Mouse (Mus musculus) lung, embryonic 15.5 days (tissue): ENCODE measurements around the gene Ctdspl. TPM values are rescaled to one million over a fixed set of nuclear protein-coding genes. Genes with fewer than 3 reads are reported as not detected.
A peak's percentile ranks its signal among the peaks of the same experiment; 100 is the strongest.

Experiments
- ATAC-seq: fragments of 200-750 bp; cut with Nextera tagmentation; 2 replicates; pipeline ENCODE4 v1.8.0; 2017; ENCODE audit warnings: moderate number of reproducible peaks, borderline replicate concordance; ENCODE audit not compliant: low FRiP score, low TSS enrichment; ENCODE audit errors: extremely low read depth
- H3K27ac ChIP-seq: fragments of 300-500 bp; sonication (generic); 2 replicates; pipeline ENCODE4 v1.5.1; 2015; ENCODE audit warnings: moderate library complexity, mild to moderate bottlenecking, inconsistent platforms
- H3K27me3 ChIP-seq: fragments of 300-500 bp; sonication (generic); 2 replicates; pipeline ENCODE4 v1.6.1; 2015; ENCODE audit warnings: inconsistent platforms
- H3K36me3 ChIP-seq: fragments of 300-500 bp; sonication (generic); 2 replicates; pipeline ENCODE4 v1.6.1; 2015; ENCODE audit warnings: inconsistent platforms
- H3K4me1 ChIP-seq: fragments of 300-500 bp; sonication (generic); 2 replicates; pipeline ENCODE4 v1.6.1; 2015; ENCODE audit warnings: inconsistent platforms
- H3K4me2 ChIP-seq: fragments of 300-500 bp; sonication (generic); 2 replicates; pipeline ENCODE4 v1.6.1; 2015; ENCODE audit warnings: inconsistent platforms, mild to moderate bottlenecking, moderate library complexity
- H3K4me3 ChIP-seq: fragments of 300-500 bp; sonication (generic); 2 replicates; pipeline ENCODE4 v1.5.1; 2015; ENCODE audit warnings: mild to moderate bottlenecking, inconsistent platforms
- H3K9ac ChIP-seq: fragments of 300-500 bp; sonication (generic); 2 replicates; pipeline ENCODE4 v1.6.1; 2015; ENCODE audit warnings: inconsistent platforms
- H3K9me3 ChIP-seq: fragments of 300-500 bp; sonication (generic); 2 replicates; pipeline ENCODE4 v1.6.1; 2016; ENCODE audit warnings: inconsistent platforms
- WGBS: fragments of 180-500 bp; shearing (Covaris S2); methylation state at CpG from one replicate; pipeline ENCODE4 v1.1.7; 2015; 5-methylcytosine and 5-hydroxymethylcytosine counted together
- polyA plus RNA-seq: library from polyadenylated mRNA; unstranded; fragments of >200 nt; fragmentation: Nextera tagmentation; extraction: Ambion mirVana; gene quantifications from 2 replicates; pipeline ENCODE4 v1.2.1, GENCODE M21; 2015

Gene Ctdspl
- polyA plus RNA-seq, 1 experiment from 2014 or later, result 22.2 TPM

GRCm38 (mm10) chr9:118952180-118952579 lies 25.9 kb downstream of the Ctdspl start:
- Histone ChIP-seq H3K4me1 (peaks cover 37% of the 10 kb centered on the region), H3K36me3 (no peaks in the 10 kb centered on the region), H3K27me3 (no peaks in the 10 kb centered on the region), H3K4me3 (no peak overlapping the region), H3K27ac (peak overlapping the region; percentile 60), H3K9ac (no peak overlapping the region), H3K9me3 (no peaks in the 10 kb centered on the region), H3K4me2 (no peak overlapping the region)
- WGBS, result 41% methylated on average over 16 of the region's 16 CpGs
- ATAC-seq, result peak; percentile 88

DNA sequence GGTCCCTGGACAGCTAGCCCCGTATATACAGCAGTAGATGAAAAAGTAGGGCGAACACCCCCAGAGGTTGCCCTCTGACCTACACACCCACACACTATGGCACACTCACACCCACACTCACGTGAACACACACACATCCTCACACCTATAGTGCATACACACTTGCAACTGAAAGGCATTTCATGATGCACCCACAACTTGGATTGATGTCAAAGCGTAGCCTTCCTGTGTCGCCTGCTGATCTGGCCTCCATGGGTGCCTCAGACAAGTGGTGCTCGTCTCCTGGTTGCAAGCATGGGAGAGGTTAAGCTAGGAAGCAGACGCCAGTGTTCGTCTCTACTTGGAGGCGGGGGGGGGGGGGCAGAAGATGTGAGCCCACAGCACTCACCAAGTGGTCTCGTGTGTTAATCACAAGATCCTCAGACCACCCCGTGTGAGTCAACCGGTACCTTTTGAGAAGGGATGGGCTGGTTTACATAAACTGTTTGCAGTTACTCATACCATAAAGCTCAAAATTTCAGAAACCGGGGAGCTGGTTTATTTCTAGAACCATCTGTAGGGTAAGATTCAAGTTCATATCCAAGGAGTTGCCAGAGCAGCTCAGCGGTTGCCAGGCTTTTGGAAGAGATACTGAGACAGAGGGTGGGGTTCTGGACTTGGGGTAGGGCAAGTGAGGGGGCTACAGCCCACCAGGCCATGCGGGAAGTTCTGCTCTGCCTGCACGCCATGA lies 27.4 kb downstream of the Ctdspl start:
- no peak overlapping the region for H3K4me2 ChIP-seq
- H3K36me3 ChIP-seq, result no peaks in the 10 kb centered on the region
- no peak overlapping the region for H3K4me3 ChIP-seq
- H3K4me1 ChIP-seq, result peaks cover 35% of the 10 kb centered on the region
- no peak for ATAC-seq
- no peaks in the 10 kb centered on the region for H3K9me3 ChIP-seq
- no peak overlapping the region for H3K27ac ChIP-seq
- H3K27me3 ChIP-seq, result no peaks in the 10 kb centered on the region
- H3K9ac ChIP-seq, result no peak overlapping the region
- 85% methylated on average over 16 of the region's 16 CpGs for WGBS

- no peaks in the 10 kb centered on the region for H3K27me3 ChIP-seq
- WGBS, result 49% methylated on average over 7 of the region's 7 CpGs
- ATAC-seq, result no peak
Observed at GRCm38 (mm10) chr9:118958802-118959201, 32.5 kb downstream of the Ctdspl start.

GRCm38 (mm10) chr9:118960415-118961091 lies 34.3 kb downstream of the Ctdspl start:
- H3K4me2 ChIP-seq, result peak overlapping the region; percentile 33
- ATAC-seq, result peak; percentile 52; the same call in 1 of the 2 replicates
- no peaks in the 10 kb centered on the region for H3K36me3 ChIP-seq
- H3K9ac ChIP-seq, result no peak overlapping the region
- 17% methylated on average over 16 of the region's 16 CpGs for WGBS
- H3K27ac ChIP-seq, result peak overlapping the region; percentile 75
- no peaks in the 10 kb centered on the region for H3K27me3 ChIP-seq
- no peak overlapping the region for H3K4me3 ChIP-seq
- H3K9me3 ChIP-seq, result no peaks in the 10 kb centered on the region
- peaks cover 51% of the 10 kb centered on the region for H3K4me1 ChIP-seq

More at GRCm38 (mm10) chr9:118958802-118959201, 32.5 kb downstream of the Ctdspl start:
- Histone ChIP-seq H3K9me3 (no peaks in the 10 kb centered on the region), H3K4me3 (no peak overlapping the region), H3K9ac (no peak overlapping the region), H3K27ac (peak overlapping the region; percentile 22; the same call in 1 of the 2 replicates), H3K36me3 (no peaks in the 10 kb centered on the region), H3K4me2 (no peak overlapping the region), H3K4me1 (peaks cover 38% of the 10 kb centered on the region)

- 73% methylated on average over 9 of the region's 9 CpGs for WGBS
Observed at GRCm38 (mm10) chr9:118963149-118963548, 36.9 kb downstream of the Ctdspl start.

DNA sequence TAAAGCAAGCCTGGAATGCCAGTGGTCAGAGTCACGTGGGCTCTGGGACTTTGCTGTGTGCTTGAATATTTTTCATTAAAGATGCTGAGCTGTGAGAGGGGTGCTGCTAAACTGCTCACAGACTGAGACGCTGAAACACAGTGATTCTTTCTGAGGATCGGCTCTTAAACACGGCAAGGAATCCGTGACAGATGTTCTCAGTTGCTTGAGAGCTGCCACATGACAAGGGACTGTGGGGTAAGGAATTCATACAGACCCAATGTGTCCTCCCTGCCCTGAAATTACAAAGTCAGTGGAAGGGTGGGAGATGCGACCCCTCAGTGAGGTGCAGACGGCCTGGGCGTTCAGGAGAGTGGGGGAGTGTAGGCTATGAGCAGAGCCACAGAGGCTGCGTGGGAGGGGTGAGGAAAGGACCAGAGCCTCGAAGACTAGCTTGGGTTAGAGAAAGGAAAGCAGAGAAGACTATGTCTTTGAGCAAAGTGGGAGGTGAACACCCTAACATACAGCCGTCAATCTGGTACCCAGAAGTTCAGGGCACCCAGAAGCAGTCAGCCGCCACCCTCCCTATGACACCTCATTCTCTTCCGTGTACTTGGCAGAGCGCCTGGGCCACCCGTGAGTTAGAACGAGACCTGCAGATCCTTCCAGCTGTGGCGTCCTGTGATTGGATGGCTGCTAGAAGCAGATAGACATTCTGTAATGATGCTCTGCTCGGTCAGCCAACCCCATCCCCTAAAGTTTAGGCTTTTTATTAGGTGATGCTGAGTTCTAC lies 38.2 kb downstream of the Ctdspl start:
- peaks cover 13% of the 10 kb centered on the region for H3K36me3 ChIP-seq
- no peaks in the 10 kb centered on the region for H3K27me3 ChIP-seq
- peaks cover 43% of the 10 kb centered on the region for H3K4me1 ChIP-seq
- no peaks in the 10 kb centered on the region for H3K9me3 ChIP-seq
- no peak overlapping the region for H3K9ac ChIP-seq
- peak; percentile 40 for ATAC-seq
- no peak overlapping the region for H3K4me3 ChIP-seq
- peak overlapping the region; percentile 32; the same call in 1 of the 2 replicates for H3K4me2 ChIP-seq
- 46% methylated on average over 18 of the region's 18 CpGs for WGBS
- H3K27ac ChIP-seq, result peak overlapping the region; percentile 69

More at GRCm38 (mm10) chr9:118963149-118963548, 36.9 kb downstream of the Ctdspl start:
- no peaks in the 10 kb centered on the region for H3K9me3 ChIP-seq
- H3K27me3 ChIP-seq, result no peaks in the 10 kb centered on the region
- peaks cover 13% of the 10 kb centered on the region for H3K36me3 ChIP-seq
- no peak overlapping the region for H3K27ac ChIP-seq
- no peak overlapping the region for H3K4me3 ChIP-seq
- no peak overlapping the region for H3K4me2 ChIP-seq
- ATAC-seq, result no peak
- H3K4me1 ChIP-seq, result peaks cover 51% of the 10 kb centered on the region
- no peak overlapping the region for H3K9ac ChIP-seq

DNA sequence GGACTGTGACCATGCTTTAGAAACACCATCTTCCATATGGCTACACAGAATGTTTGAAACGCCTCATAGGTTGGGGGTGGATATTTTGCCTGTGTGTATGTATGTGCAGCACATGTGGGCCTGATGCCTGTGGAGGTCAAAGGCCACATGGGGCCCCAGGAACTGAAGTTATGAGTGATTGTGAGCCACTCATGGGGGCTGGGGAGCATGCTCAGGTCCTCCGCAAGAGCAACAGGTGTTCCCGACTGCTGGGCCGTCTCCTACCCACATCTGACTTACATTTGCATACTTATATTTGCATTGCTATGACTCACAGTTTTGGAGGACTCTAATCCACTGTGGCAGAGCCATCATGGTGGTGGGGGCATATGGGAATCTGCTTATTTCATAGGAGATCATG lies 43.6 kb downstream of the Ctdspl start:
- no peaks in the 10 kb centered on the region for H3K9me3 ChIP-seq
- no peak for ATAC-seq

GRCm38 (mm10) chr9:118973028-118973427 lies 46.8 kb downstream of the Ctdspl start:
- Histone ChIP-seq H3K9me3 (no peaks in the 10 kb centered on the region), H3K4me2 (no peak overlapping the region), H3K4me1 (peaks cover 42% of the 10 kb centered on the region), H3K27me3 (no peaks in the 10 kb centered on the region), H3K9ac (no peak overlapping the region), H3K27ac (peak overlapping the region; percentile 84; the same call in 1 of the 2 replicates), H3K4me3 (no peak overlapping the region), H3K36me3 (no peaks in the 10 kb centered on the region)
- 71% methylated on average over 7 of the region's 7 CpGs for whole genome bisulfite sequencing
- ATAC-seq, result no peak

More for the DNA sequence above, 43.6 kb downstream of the Ctdspl start:
- H3K9ac ChIP-seq, result no peak overlapping the region
- peaks cover 13% of the 10 kb centered on the region for H3K36me3 ChIP-seq
- 85% methylated on average over 4 of the region's 4 CpGs for WGBS
- H3K4me3 ChIP-seq, result no peak overlapping the region
- H3K4me1 ChIP-seq, result peaks cover 22% of the 10 kb centered on the region
- no peak overlapping the region for H3K27ac ChIP-seq
- no peaks in the 10 kb centered on the region for H3K27me3 ChIP-seq
- H3K4me2 ChIP-seq, result no peak overlapping the region

DNA sequence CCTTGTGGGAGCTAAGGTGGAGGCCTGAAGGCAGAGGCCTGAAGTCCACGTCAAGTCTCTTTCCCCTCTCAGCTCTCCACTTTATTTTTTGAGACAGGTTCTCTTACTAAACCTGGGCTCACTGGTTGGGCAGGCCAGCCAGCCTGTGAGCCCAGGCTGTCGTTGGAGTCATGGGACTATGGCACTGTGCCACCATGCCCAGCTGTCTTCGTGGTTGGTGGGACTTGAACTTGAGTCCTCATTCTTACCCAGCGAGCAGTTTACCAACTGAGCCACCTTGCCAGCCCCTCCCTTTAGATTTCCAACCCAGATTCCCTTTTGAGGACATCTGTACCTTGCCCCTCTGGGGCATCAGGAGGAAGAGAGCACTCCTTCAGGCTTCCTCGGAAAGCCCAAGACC lies 47.3 kb downstream of the Ctdspl start:
- H3K9me3 ChIP-seq, result no peaks in the 10 kb centered on the region
- no peaks in the 10 kb centered on the region for H3K27me3 ChIP-seq
- H3K27ac ChIP-seq, result peak overlapping the region; percentile 84
- no peak for ATAC-seq
- H3K4me1 ChIP-seq, result peaks cover 44% of the 10 kb centered on the region
- H3K4me3 ChIP-seq, result no peak overlapping the region
- WGBS, result 52% methylated on average over 5 of the region's 5 CpGs
- no peak overlapping the region for H3K9ac ChIP-seq
- H3K4me2 ChIP-seq, result no peak overlapping the region
- no peaks in the 10 kb centered on the region for H3K36me3 ChIP-seq

GRCm38 (mm10) chr9:118974148-118974547 lies 47.9 kb downstream of the Ctdspl start:
- Histone ChIP-seq H3K27ac (peak overlapping the region; percentile 84), H3K9me3 (no peaks in the 10 kb centered on the region), H3K4me1 (peaks cover 45% of the 10 kb centered on the region), H3K36me3 (no peaks in the 10 kb centered on the region), H3K27me3 (no peaks in the 10 kb centered on the region), H3K9ac (no peak overlapping the region), H3K4me3 (no peak overlapping the region), H3K4me2 (no peak overlapping the region)
- ATAC-seq, result no peak
- WGBS, result 22% methylated on average over 5 of the region's 5 CpGs

DNA sequence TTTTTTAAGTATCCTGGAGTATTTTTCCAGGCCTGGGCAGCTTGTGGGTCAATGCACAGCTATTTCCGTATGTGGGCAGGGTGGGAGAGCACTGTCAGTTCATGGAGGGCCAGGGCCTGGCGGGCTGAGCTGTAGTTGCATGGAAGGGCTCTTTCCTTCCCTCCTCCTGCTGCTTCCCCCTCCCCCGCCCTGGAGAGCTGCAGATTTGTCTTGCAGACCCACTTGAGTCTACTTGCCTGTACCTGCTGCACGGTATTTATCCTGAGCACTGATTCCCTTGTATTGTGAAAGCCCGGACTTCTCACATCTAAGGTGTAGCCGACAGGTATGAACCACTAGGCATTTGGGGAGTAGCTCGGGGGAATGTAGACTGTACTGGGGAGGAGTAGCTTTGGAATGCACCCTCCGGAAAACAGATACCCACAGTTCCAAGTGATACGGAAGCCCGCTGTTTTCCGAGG lies 49.0 kb downstream of the Ctdspl start:
- no peak overlapping the region for H3K9ac ChIP-seq
- H3K9me3 ChIP-seq, result no peaks in the 10 kb centered on the region
- peaks cover 56% of the 10 kb centered on the region for H3K4me1 ChIP-seq
- H3K27me3 ChIP-seq, result no peaks in the 10 kb centered on the region
- WGBS, result 54% methylated on average over 11 of the region's 11 CpGs
- H3K36me3 ChIP-seq, result no peaks in the 10 kb centered on the region
- peak overlapping the region; percentile 21; the same call in 1 of the 2 replicates for H3K4me2 ChIP-seq
- ATAC-seq, result peak; percentile 72
- H3K27ac ChIP-seq, result peak overlapping the region; percentile 84
- H3K4me3 ChIP-seq, result no peak overlapping the region
